Mouse (Mus musculus) spleen, adult 2 months (tissue): ENCODE measurements around the gene Gpr15.

ENCODE experiments used
- CTCF ChIP-seq: fragments of 200-500 bp; IDR thresholded peaks from 2 replicates; pipeline ENCODE4 v1.5.1; 2011; ENCODE audit warnings: mild to moderate bottlenecking, inconsistent platforms; ENCODE audit not compliant: insufficient read depth, insufficient read length, insufficient replicate concordance; ENCODE audit errors: extremely low read depth
- POLR2A ChIP-seq: fragments of 200-500 bp; IDR thresholded peaks from 2 replicates; pipeline ENCODE4 v1.6.1; 2011; ENCODE audit warnings: low read depth, low read length, inconsistent platforms

GRCm38 (mm10) chr16:58668586-58668985, 50.3 kb downstream of the Gpr15 start:
- TF ChIP-seq CTCF = no peak
- no peak for TF ChIP-seq POLR2A
